Mouse (Mus musculus): ENCODE data around the gene Rdh16f1. TPM values are rescaled to one million over a fixed set of nuclear protein-coding genes. Genes with fewer than 3 reads are reported as not detected.

The Rdh16f1 gene
- polyA plus RNA-seq, 1 experiment from 2014 or later, result not detected

DNA sequence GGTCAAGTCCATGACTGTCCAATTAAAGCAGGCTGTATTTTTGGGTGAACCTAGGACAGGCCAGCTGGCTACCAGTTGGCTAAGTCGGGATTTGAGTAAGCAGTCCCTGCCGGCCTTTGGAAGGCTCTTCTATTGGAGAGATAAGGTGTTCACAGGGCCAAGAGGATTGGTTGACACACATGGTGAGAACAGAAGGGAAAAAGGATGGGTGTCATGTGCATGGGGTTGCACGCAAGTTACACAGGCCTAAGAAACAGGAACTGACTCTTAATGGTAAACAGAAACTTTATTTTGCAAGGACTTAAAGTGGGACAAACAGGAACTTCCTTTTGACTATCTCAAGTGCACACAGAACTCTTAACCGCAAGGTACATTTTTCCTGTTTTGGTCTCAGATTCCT, 22.7 kb upstream of the Rdh16f1 start:
- H3K9me3 ChIP-seq, result no peaks in the 10 kb centered on the region
- 84% methylated on average over 4 of the region's 4 CpGs for WGBS
- H3K4me2 ChIP-seq, result no peak overlapping the region
- H3K36me3 ChIP-seq (replicated peaks), result peaks cover 7% of the 10 kb centered on the region
- no peak for ATAC-seq (ENCODE audit: low FRiP score)
- peaks cover 42% of the 10 kb centered on the region for H3K27me3 ChIP-seq
- no peak overlapping the region for H3K4me3 ChIP-seq (replicated peaks)
- H3K27ac ChIP-seq, result no peak overlapping the region
- peaks cover 13% of the 10 kb centered on the region for H3K4me1 ChIP-seq
- H3K9ac ChIP-seq, result no peak overlapping the region

DNA sequence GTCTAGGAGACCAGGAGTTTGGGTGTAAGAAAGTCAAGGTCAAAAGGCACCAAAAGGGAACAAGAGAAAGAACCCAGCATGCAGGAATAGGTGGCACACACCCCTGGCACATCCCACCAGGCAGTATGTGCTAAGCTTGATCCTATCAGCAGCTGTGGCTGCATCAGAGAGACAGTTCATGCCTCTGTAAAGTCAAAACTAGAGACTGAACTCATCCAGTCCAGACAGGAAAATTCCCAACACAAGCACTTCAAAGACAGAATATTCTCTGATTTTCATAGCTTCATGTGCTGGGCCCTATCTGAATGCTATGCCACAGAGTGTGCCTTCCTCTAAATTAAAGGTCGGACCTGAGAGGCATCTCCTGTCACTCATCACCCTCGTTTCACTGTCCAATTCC, 22.0 kb upstream of the Rdh16f1 start:
- Histone ChIP-seq H3K9ac (no peak overlapping the region), H3K9me3 (no peaks in the 10 kb centered on the region), H3K4me2 (no peak overlapping the region), H3K27ac (no peak overlapping the region), H3K36me3 (replicated peaks) (peaks cover 13% of the 10 kb centered on the region), H3K27me3 (peaks cover 38% of the 10 kb centered on the region), H3K4me3 (replicated peaks) (no peak overlapping the region), H3K4me1 (peaks cover 13% of the 10 kb centered on the region)
- WGBS, result 23% methylated on average over 2 of the region's 2 CpGs
- no peak for ATAC-seq (ENCODE audit: low FRiP score)

DNA sequence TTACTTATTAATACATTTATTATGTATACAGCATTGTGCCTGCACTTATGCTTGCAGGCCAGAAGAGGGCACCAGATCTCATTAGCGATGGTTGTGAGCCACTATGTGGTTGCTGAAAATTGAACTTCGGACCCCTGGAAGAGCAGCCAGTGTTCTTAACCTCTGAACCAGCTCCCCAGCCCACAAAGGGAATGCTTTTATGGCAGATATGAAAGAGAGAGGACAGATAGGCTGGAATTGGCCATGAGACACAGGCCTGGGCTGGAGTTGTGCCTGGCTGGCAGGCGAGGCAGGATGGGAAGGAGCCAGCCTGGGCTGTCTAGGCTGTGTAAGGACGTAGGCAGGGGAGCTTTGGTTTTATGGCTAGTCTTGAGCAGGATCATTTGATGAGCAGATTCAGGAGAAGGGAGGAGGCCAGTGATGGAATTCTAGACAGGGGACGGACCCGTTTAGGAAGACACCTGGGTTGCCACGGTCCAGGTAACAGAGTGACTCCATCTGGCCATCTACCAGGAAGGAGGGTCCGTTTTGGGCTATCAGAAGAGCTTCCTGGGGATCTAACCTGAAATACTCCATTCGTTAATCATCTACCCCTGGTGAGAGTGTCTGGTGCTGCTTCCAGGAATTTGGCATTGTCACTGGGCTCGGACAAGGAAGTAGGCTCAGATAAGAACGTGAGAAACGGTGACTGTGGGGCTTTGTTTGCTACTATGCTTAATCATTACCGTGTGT, 21.3 kb upstream of the Rdh16f1 start:
- Histone ChIP-seq H3K27me3 (peaks cover 31% of the 10 kb centered on the region), H3K9me3 (no peaks in the 10 kb centered on the region), H3K36me3 (replicated peaks) (peaks cover 21% of the 10 kb centered on the region), H3K4me3 (replicated peaks) (no peak overlapping the region), H3K27ac (no peak overlapping the region), H3K4me2 (0 out of 2 replicates have a peak overlapping the region, but pooled peaks have one; percentile 81), H3K9ac (no peak overlapping the region), H3K4me1 (peaks cover 13% of the 10 kb centered on the region)
- WGBS, result 54% methylated on average over 13 of the region's 13 CpGs
- no peak for ATAC-seq (ENCODE audit: low FRiP score)

DNA sequence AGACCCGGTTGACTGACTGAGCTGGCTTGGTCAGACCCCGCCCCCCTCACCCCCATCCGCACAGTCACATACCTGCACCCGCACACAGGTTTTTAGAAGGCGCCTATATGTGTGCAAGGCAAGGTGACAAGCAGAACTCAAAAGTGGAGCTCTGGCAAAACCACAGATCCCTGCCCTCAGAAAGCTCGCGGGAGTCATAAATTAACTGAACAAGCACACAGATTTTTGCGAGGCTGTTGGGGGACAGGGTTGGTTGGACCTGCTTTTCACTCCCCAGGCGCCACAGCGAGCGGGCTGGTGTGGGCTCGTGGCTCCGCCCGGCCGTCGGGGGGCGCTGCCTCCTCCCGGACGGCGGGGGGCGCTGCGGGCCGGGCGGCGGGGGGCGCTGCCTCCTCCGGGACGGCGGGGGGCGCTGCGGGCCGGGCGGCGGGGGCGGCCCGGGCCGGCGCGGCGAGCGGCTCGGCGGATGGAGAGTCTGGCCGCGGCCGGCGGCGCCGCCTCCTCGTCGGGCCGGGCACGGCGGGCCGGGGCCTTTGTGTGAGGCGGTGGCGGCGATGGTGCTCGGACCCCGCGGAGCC, 20.4 kb upstream of the Rdh16f1 start, which contains the start of gene Zbtb39:
Zbtb39 (plus strand) TSS at position 456 of the 578 bp plus-strand sequence.
- Histone ChIP-seq H3K9me3 (no peaks in the 10 kb centered on the region), H3K27me3 (peaks cover 24% of the 10 kb centered on the region), H3K9ac (peak within 1 kb of the TSS; percentile 99), H3K4me2 (peak within 1 kb of the TSS; percentile 81), H3K4me1 (peaks cover 13% of the 10 kb centered on the region), H3K4me3 (replicated peaks) (peak within 1 kb of the TSS; percentile 98), H3K27ac (peak within 1 kb of the TSS; percentile 82), H3K36me3 (replicated peaks) (peaks cover 29% of the 10 kb centered on the region)
- ATAC-seq (ENCODE audit: low FRiP score), result peak; percentile 88
- 1% methylated on average over 35 of the region's 61 CpGs for WGBS

DNA sequence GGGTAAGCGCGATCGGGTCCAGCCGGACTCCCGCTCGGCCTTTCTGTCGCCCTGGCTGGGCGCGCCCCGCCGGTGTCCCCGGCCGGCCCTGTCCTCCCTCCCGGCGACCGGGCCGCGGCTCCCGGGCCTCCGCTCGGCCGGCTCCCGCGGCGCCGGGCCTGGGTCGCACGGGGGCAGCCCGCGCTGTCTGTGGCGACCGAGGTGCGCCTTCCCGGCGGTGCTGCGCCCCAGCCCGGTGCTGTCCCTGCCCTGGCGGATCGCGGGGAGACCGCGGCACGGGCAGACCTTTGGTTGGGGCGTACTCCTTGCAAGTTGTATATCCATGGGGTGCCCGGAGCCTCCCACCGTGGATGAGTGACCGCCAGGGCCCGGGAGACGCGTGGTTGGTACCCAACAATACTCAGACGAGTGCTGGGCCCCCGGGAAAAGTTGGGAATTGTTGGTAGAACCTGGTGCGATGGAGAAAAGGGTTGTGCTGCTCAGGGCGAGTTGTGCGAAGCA, 19.9 kb upstream of the Rdh16f1 start:
- WGBS, result under 1% methylated on average over 39 of the region's 55 CpGs
- peaks cover 22% of the 10 kb centered on the region for H3K27me3 ChIP-seq
- peaks cover 35% of the 10 kb centered on the region for H3K36me3 ChIP-seq (replicated peaks)
- ATAC-seq (ENCODE audit: low FRiP score), result peak; percentile 75
- no peaks in the 10 kb centered on the region for H3K9me3 ChIP-seq
- peak overlapping the region; percentile 99 for H3K9ac ChIP-seq
- peaks cover 13% of the 10 kb centered on the region for H3K4me1 ChIP-seq
- peak overlapping the region; percentile 98 for H3K4me3 ChIP-seq (replicated peaks)
- H3K4me2 ChIP-seq, result peak overlapping the region; percentile 81
- peak overlapping the region; percentile 82 for H3K27ac ChIP-seq

DNA sequence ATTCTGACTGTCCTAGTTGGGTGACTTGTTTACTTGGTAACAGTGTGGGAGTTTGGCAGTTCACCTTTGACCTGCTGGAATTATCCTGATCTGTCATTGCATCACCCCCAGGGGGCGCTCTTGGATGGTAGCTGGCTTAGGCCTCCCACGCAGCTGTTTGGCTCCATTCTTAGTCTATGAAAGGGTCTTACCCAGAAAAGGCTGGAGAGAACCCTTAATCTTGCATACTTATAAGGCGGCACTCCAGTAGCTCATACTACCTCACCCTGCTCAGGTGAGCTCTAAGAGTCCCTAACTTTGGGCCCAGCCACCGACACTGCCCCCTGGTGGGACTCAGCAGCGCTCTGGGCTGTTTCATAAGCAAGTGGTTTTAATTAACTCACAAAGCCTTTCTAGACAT, 14.9 kb upstream of the Rdh16f1 start:
- H3K36me3 ChIP-seq (replicated peaks), result peaks cover 73% of the 10 kb centered on the region
- ATAC-seq (ENCODE audit: low FRiP score), result no peak
- peaks cover 21% of the 10 kb centered on the region for H3K4me1 ChIP-seq
- no peaks in the 10 kb centered on the region for H3K9me3 ChIP-seq
- no peak overlapping the region for H3K27ac ChIP-seq
- WGBS, result 61% methylated on average over 5 of the region's 5 CpGs
- H3K9ac ChIP-seq, result no peak overlapping the region
- H3K27me3 ChIP-seq, result no peaks in the 10 kb centered on the region
- H3K4me2 ChIP-seq, result no peak overlapping the region
- no peak overlapping the region; the same call in 1 of the 2 replicates for H3K4me3 ChIP-seq (replicated peaks)

DNA sequence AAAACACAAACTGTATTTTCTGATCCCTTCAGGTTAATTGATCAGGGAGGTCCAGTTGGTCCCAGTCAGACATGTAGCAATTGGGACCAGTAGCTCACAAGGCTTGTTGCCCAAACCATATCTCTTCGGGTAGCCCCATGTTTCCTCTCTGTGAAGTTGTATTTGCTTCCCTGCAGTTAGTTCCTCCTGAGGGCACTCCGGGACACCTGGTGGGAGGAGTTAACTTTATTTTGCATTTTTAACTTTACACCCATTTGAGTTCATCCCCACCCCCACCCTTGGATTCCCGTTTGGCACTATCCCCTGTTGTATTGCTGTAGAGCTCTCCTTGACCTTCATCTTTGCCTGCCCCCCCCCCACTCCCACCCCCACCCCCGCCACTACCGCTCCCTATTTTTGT, 13.7 kb upstream of the Rdh16f1 start:
- Histone ChIP-seq H3K9ac (no peak overlapping the region), H3K4me3 (replicated peaks) (no peak overlapping the region), H3K9me3 (no peaks in the 10 kb centered on the region), H3K4me2 (no peak overlapping the region), H3K36me3 (replicated peaks) (peaks cover 73% of the 10 kb centered on the region), H3K27me3 (no peaks in the 10 kb centered on the region), H3K4me1 (peaks cover 12% of the 10 kb centered on the region), H3K27ac (no peak overlapping the region)
- 78% methylated on average over 5 of the region's 5 CpGs for WGBS
- no peak for ATAC-seq (ENCODE audit: low FRiP score)

DNA sequence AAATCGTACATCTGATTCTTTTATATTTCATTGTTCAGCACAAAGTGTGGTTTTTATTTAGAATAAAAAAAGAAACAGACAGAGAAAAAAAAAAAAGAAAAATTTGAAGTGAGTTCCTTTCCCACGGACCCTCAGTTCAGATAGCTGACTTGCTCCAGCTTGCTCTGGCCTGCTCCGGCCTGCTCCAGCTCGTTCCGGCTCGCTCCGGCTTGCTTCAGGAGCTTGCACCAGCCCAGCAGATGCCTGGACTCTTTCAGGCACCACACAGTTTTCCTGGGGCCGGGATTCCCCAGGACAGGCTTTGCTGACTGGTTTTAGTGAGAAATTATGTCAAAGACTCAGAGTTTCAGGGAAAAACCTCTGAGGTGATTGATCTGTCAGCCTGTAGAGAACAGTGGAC, 12.3 kb upstream of the Rdh16f1 start:
- no peak for ATAC-seq (ENCODE audit: low FRiP score)
- peaks cover 10% of the 10 kb centered on the region; the same call in 1 of the 2 replicates for H3K4me1 ChIP-seq

DNA sequence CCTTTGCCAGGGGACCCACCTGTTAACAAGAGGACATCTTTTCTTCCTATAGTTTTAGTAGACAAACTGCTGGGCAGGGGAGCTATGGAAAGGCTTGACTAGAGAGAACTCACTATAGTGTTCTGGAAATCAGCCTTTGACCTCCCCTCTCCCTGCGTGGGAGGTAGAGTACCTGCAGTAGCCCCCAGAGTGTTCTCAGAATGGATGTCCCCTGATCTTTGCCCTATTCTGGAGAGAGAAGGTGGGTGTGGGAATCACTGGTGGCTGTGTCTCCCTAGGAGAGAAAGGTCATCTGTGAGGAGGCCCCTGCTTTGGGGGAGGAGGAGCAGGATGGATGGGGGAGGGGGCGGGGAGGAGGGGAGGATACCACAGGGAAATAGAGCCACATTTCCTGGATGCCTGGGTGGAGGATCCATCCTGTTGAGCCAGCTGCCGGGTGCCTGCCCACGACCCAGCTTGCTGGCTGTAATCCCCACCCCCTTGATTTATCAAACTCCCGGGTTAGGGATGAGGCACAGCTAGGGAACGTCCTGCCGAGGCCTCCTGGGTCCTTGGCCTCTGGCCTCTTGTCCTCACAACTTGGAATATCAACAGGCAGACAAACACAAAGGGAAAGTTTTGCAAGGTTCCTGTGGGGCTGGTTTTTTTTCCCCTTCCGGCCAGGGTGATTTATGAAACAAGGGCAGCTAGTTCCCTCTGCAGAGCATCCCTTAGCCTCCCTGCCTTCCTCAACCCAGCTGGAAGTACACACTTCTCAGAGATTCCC, 10.6 kb upstream of the Rdh16f1 start:
- no peak overlapping the region for H3K4me3 ChIP-seq (replicated peaks)
- H3K4me1 ChIP-seq, result peaks cover 10% of the 10 kb centered on the region; the same call in 1 of the 2 replicates
- H3K9ac ChIP-seq, result no peak overlapping the region
- H3K27ac ChIP-seq, result no peak overlapping the region
- H3K4me2 ChIP-seq, result no peak overlapping the region
- ATAC-seq (ENCODE audit: low FRiP score), result no peak
- H3K27me3 ChIP-seq, result no peaks in the 10 kb centered on the region
- H3K9me3 ChIP-seq, result no peaks in the 10 kb centered on the region
- WGBS, result 27% methylated on average over 7 of the region's 8 CpGs
- H3K36me3 ChIP-seq (replicated peaks), result peaks cover 45% of the 10 kb centered on the region

More for the DNA sequence above, 12.3 kb upstream of the Rdh16f1 start:
- Histone ChIP-seq H3K4me2 (no peak overlapping the region), H3K9ac (no peak overlapping the region), H3K27me3 (no peaks in the 10 kb centered on the region), H3K9me3 (no peaks in the 10 kb centered on the region), H3K27ac (no peak overlapping the region), H3K36me3 (replicated peaks) (peaks cover 63% of the 10 kb centered on the region), H3K4me3 (replicated peaks) (no peak overlapping the region)
- 92% methylated on average over 8 of the region's 8 CpGs for WGBS

DNA sequence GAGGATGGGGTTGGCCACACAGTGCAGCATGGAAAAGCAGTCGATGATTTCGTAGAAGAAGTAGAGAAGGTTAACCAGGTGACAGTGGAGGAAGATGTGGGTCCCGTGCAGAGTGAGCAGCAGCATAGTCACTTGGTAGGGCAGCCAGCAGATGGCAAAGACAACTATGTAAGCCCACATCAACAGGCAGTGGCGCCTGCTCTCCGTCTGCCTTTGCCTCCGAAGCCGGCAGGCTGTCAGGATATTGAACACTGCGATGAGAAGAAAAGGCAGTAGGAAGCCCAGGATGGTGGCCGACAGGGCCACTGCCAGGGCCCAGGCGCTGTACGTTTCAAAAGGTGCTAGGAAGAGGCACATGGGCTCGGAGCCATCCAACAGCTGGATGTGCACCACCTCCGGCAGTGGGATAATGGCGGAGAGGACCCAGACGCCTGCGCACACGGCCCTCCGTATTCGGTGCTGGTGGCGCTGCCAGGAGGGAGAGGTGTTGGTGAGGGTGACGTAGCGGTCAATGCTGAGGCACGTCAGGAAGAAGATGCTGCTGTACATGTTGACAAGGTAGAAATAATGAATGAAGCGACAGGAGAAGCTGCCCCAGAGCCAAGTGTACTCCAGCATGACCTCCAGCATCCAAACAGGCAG, 9.3 kb upstream of the Rdh16f1 start:
- no peaks in the 10 kb centered on the region for H3K9me3 ChIP-seq
- no peak for ATAC-seq (ENCODE audit: low FRiP score)
- H3K4me3 ChIP-seq (replicated peaks), result 0 out of 2 replicates have a peak overlapping the region, but pooled peaks have one; percentile 17
- H3K4me1 ChIP-seq, result peaks cover 10% of the 10 kb centered on the region; the same call in 1 of the 2 replicates
- H3K36me3 ChIP-seq (replicated peaks), result peaks cover 33% of the 10 kb centered on the region
- H3K9ac ChIP-seq, result no peak overlapping the region
- 45% methylated on average over 24 of the region's 24 CpGs for WGBS
- no peaks in the 10 kb centered on the region for H3K27me3 ChIP-seq
- H3K27ac ChIP-seq, result no peak overlapping the region
- peak overlapping the region; percentile 41 for H3K4me2 ChIP-seq

DNA sequence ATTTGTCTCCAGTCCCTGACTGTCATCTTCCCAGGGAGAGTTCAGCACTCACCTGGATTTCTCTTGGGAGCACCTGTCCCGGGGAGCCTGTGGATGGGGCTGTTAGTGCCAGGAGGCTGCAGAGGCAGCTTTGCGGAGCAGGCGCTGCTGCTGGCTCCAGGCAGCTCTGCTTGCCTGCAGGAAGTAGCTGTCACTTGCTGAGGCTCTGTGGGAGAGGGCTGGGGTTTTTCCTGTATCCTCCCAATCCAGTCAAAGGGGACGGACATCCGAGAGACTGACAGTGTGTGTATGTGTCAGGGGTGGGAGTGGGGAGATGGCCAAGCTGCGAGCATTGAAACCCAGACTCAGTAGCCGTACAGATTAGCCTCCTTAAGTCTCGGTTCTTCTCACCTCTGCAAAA, 8.0 kb upstream of the Rdh16f1 start, which contains the start of gene Gpr182:
Gpr182 (minus strand) TSS at position 185 of the 400 bp plus-strand sequence.
- Histone ChIP-seq H3K4me2 (peak within 1 kb of the TSS; percentile 41), H3K9me3 (no peaks in the 10 kb centered on the region), H3K27ac (no peak within 1 kb of the TSS), H3K36me3 (replicated peaks) (peaks cover 20% of the 10 kb centered on the region), H3K27me3 (no peaks in the 10 kb centered on the region), H3K4me1 (peaks cover 10% of the 10 kb centered on the region; the same call in 1 of the 2 replicates), H3K4me3 (replicated peaks) (no peak within 1 kb of the TSS), H3K9ac (no peak within 1 kb of the TSS)
- WGBS, result 71% methylated on average over 8 of the region's 8 CpGs
- no peak for ATAC-seq (ENCODE audit: low FRiP score)
